Mouse (Mus musculus): ENCODE data around the gene Stim2.

Gene Stim2

GRCm38 (mm10) chr5:54148091-54148795 lies 149.9 kb downstream of the Stim2 start:
- no peak for DNase-seq

- peak; percentile 39 for DNase-seq
Observed at GRCm38 (mm10) chr5:54154503-54155226, 156.4 kb downstream of the Stim2 start.

- DNase-seq, result no peak
Observed at GRCm38 (mm10) chr5:54155227-54155776, 157.0 kb downstream of the Stim2 start.

- DNase-seq, result no peak
Observed at GRCm38 (mm10) chr5:54155916-54156315, 157.6 kb downstream of the Stim2 start.

- no peak for DNase-seq
Observed at GRCm38 (mm10) chr5:54156944-54157527, 158.7 kb downstream of the Stim2 start.

GRCm38 (mm10) chr5:54158230-54158629 lies 159.9 kb downstream of the Stim2 start:
- DNase-seq, result no peak

GRCm38 (mm10) chr5:54159156-54159793 lies 161.0 kb downstream of the Stim2 start:
- no peak for DNase-seq

- no peak for DNase-seq
Observed at GRCm38 (mm10) chr5:54160561-54160960, 162.3 kb downstream of the Stim2 start.

- peak; percentile 32 for DNase-seq
Observed at GRCm38 (mm10) chr5:54163890-54164289, 165.6 kb downstream of the Stim2 start.
